Mouse (Mus musculus): ENCODE measurements at regions not wholly inside any gene's neighbourhood (a gene's known extent, or its start where the extent isn't known, plus 50 kb on each side); places are given as distances from the start of the nearest gene placed in this dataset.

DNA sequence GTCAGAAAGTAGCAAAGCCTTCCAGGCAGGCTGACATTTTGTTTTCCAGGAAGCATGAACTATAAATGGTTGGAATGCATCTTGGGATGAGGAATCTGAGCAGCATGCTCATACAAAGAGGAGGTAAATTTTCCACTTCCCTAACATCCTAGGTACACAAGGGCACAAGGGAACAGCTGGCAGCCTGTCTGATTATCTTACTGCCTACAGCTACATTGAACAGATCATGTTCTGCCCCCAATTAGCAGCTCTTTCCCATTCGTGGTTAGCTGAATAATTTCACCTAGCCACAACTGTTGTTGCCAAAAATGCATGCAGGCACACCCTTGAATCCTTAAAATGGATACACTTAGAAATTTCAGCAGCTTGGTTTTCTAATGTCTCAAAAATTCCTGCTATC lies 239.5 kb downstream of the Col12a1 start:
- no peaks in the 10 kb centered on the region for H3K9me3 ChIP-seq (replicated peaks; ENCODE audit: control insufficient read depth, low read length)
- 11% methylated on average over 1 of the region's 1 CpGs for WGBS
- no peak overlapping the region for H3K27ac ChIP-seq (replicated peaks; ENCODE audit: low read depth, low read length)
- no peak overlapping the region for H3K4me3 ChIP-seq (ENCODE audit: low read depth, low read length)
- peak; percentile 22 for DNase-seq (ENCODE audit: low spot score)
- H3K4me2 ChIP-seq (ENCODE audit: low read depth, low read length): no peak overlapping the region
- no peak for ATAC-seq (replicated peaks; ENCODE audit: insufficient number of reproducible peaks, low FRiP score, low TSS enrichment, low read depth)
- no peaks in the 10 kb centered on the region for H3K4me1 ChIP-seq (ENCODE audit: control insufficient read depth, insufficient read depth, low read length)
- no peaks in the 10 kb centered on the region for H3K36me3 ChIP-seq (replicated peaks; ENCODE audit: control insufficient read depth, insufficient read depth, low read depth, low read length)
- H3K27me3 ChIP-seq (ENCODE audit: control insufficient read depth, insufficient read depth, low read length): no peaks in the 10 kb centered on the region
- H3K9ac ChIP-seq (replicated peaks; ENCODE audit: low read length): no peak overlapping the region

DNA sequence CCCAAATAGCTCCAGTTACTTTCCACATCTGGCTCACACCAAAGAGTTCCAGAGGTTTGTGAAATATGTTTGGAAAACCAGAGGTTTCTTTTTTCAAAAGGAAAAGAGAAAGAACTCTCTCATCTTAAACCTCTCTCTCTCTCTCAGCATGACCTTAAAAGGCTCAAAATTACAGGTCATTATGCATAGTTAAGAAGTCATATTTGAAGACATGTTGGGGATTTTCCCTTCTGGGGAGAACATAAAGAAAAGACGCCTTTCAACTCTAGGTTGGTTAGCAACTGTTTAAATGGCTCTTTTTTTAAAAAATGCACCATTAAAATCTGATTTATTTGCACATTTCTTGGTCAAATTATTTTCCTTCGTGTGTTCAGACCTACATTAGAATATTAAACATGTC lies 218.4 kb downstream of the Col12a1 start:
- Histone ChIP-seq H3K9ac (replicated peaks; ENCODE audit: low read length) (no peak overlapping the region), H3K4me3 (ENCODE audit: low read depth, low read length) (no peak overlapping the region), H3K9me3 (replicated peaks; ENCODE audit: control insufficient read depth, low read length) (no peaks in the 10 kb centered on the region), H3K27me3 (ENCODE audit: control insufficient read depth, insufficient read depth, low read length) (no peaks in the 10 kb centered on the region), H3K36me3 (replicated peaks; ENCODE audit: control insufficient read depth, insufficient read depth, low read depth, low read length) (no peaks in the 10 kb centered on the region), H3K27ac (replicated peaks; ENCODE audit: low read depth, low read length) (no peak overlapping the region), H3K4me2 (ENCODE audit: low read depth, low read length) (no peak overlapping the region), H3K4me1 (ENCODE audit: control insufficient read depth, insufficient read depth, low read length) (no peaks in the 10 kb centered on the region)
- WGBS: 63% methylated on average over 2 of the region's 2 CpGs
- no peak for DNase-seq (ENCODE audit: low spot score)
- ATAC-seq (replicated peaks; ENCODE audit: insufficient number of reproducible peaks, low FRiP score, low TSS enrichment, low read depth): no peak

DNA sequence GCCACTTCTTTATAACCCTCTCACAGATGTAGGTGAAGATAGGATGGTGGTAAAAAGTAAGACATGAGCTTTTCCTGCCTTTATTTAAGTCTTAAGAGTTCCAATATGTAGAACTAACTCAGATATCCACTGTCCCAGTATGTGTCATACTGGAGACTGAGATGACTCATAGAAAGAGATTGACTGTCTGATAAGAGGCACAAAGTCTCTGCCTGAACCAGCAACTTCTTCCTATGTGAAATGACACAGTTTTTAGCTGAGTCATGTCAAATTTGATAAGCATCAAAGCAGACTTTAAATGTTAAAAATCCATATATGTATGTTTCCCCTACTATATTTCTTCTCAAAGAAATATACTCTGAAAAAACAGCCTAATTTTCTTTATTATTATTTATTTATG lies 216.6 kb downstream of the Col12a1 start:
- no peak overlapping the region for H3K4me2 ChIP-seq (ENCODE audit: low read depth, low read length)
- no peak for DNase-seq (ENCODE audit: low spot score)
- ATAC-seq (replicated peaks; ENCODE audit: insufficient number of reproducible peaks, low FRiP score, low TSS enrichment, low read depth): no peak
- H3K9me3 ChIP-seq (replicated peaks; ENCODE audit: control insufficient read depth, low read length): no peaks in the 10 kb centered on the region
- no peaks in the 10 kb centered on the region for H3K4me1 ChIP-seq (ENCODE audit: control insufficient read depth, insufficient read depth, low read length)
- H3K27me3 ChIP-seq (ENCODE audit: control insufficient read depth, insufficient read depth, low read length): no peaks in the 10 kb centered on the region
- no peak overlapping the region for H3K4me3 ChIP-seq (ENCODE audit: low read depth, low read length)
- no peak overlapping the region for H3K9ac ChIP-seq (replicated peaks; ENCODE audit: low read length)
- H3K36me3 ChIP-seq (replicated peaks; ENCODE audit: control insufficient read depth, insufficient read depth, low read depth, low read length): no peaks in the 10 kb centered on the region
- no peak overlapping the region for H3K27ac ChIP-seq (replicated peaks; ENCODE audit: low read depth, low read length)

DNA sequence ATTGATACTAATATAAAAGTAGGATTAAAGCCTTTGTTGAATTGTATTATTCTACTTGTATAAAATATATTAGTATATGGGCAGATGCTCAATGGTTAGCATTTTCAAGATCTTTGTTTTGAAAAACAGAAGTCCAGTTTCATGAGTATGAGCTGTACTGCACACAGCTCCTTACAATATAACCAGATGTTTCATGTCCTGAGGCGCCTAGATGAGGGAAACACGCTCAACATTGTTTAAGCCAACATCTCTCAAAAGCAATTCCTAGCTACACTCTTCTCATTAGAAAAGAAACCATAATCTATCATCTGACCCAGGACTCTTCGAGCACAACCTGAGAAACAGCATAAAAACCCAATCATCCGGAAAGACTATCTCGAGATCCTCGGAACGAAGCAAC lies 202.2 kb downstream of the Col12a1 start:
- Histone ChIP-seq H3K27ac (replicated peaks; ENCODE audit: low read depth, low read length) (no peak overlapping the region), H3K9me3 (replicated peaks; ENCODE audit: control insufficient read depth, low read length) (no peaks in the 10 kb centered on the region), H3K27me3 (ENCODE audit: control insufficient read depth, insufficient read depth, low read length) (no peaks in the 10 kb centered on the region), H3K4me3 (ENCODE audit: low read depth, low read length) (no peak overlapping the region), H3K9ac (replicated peaks; ENCODE audit: low read length) (no peak overlapping the region), H3K36me3 (replicated peaks; ENCODE audit: control insufficient read depth, insufficient read depth, low read depth, low read length) (no peaks in the 10 kb centered on the region), H3K4me1 (ENCODE audit: control insufficient read depth, insufficient read depth, low read length) (no peaks in the 10 kb centered on the region), H3K4me2 (ENCODE audit: low read depth, low read length) (no peak overlapping the region)
- no peak for ATAC-seq (replicated peaks; ENCODE audit: insufficient number of reproducible peaks, low FRiP score, low TSS enrichment, low read depth)
- WGBS: 85% methylated on average over 7 of the region's 7 CpGs
- no peak for DNase-seq (ENCODE audit: low spot score)

DNA sequence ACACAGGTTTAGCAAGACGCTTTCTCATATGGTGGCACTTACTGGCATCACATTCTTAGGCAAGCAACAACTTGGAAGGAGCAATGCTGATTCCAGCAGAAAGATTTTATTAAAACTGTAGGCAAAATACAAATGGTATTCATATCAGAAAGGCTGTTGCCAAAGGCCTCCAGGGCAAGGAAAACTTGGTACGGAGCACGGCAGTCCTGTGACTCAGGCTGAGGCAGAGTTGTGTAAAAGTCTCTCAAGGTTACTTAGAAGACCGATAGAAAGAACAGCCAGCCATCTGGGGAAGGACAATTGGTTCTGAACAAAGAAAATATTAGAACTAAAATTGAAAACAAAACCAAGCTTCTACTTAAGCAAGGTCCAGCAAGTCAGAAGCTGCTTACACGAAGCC lies 201.2 kb downstream of the Col12a1 start:
- ATAC-seq (replicated peaks; ENCODE audit: insufficient number of reproducible peaks, low FRiP score, low TSS enrichment, low read depth): no peak
- 80% methylated on average over 5 of the region's 5 CpGs for WGBS

DNA sequence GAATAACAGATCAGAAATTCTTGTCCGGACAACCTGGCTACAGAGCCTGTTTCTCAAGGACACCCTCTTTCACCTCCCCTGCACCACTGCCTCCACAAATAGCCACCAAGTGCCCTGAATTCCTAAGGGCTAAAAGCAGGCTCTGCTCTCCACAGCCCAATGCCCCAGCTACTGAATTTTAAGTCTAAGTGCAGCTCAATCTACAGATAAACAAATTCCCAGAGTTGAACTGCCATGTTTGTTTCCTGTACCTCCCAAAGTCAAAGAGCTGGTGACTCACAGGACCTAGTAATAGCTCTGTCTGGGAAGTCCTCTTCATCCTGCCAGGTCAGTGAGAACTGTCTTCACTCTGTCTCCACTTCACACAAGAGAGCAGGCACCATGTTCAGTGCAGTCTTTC lies 200.0 kb downstream of the Col12a1 start:
- DNase-seq (ENCODE audit: low spot score) (no peak), ATAC-seq (replicated peaks; ENCODE audit: insufficient number of reproducible peaks, low FRiP score, low TSS enrichment, low read depth) (no peak)
- Histone ChIP-seq H3K9ac (replicated peaks; ENCODE audit: low read length) (no peak overlapping the region), H3K4me3 (ENCODE audit: low read depth, low read length) (no peak overlapping the region), H3K27ac (replicated peaks; ENCODE audit: low read depth, low read length) (no peak overlapping the region), H3K4me2 (ENCODE audit: low read depth, low read length) (no peak overlapping the region), H3K27me3 (ENCODE audit: control insufficient read depth, insufficient read depth, low read length) (no peaks in the 10 kb centered on the region), H3K9me3 (replicated peaks; ENCODE audit: control insufficient read depth, low read length) (no peaks in the 10 kb centered on the region), H3K4me1 (ENCODE audit: control insufficient read depth, insufficient read depth, low read length) (no peaks in the 10 kb centered on the region), H3K36me3 (replicated peaks; ENCODE audit: control insufficient read depth, insufficient read depth, low read depth, low read length) (no peaks in the 10 kb centered on the region)
- WGBS: 78% methylated on average over 1 of the region's 1 CpGs

More for the DNA sequence above, 201.2 kb downstream of the Col12a1 start:
- Histone ChIP-seq H3K27me3 (ENCODE audit: control insufficient read depth, insufficient read depth, low read length) (no peaks in the 10 kb centered on the region), H3K9ac (replicated peaks; ENCODE audit: low read length) (no peak overlapping the region), H3K4me2 (ENCODE audit: low read depth, low read length) (no peak overlapping the region), H3K4me3 (ENCODE audit: low read depth, low read length) (no peak overlapping the region), H3K27ac (replicated peaks; ENCODE audit: low read depth, low read length) (no peak overlapping the region), H3K36me3 (replicated peaks; ENCODE audit: control insufficient read depth, insufficient read depth, low read depth, low read length) (no peaks in the 10 kb centered on the region), H3K9me3 (replicated peaks; ENCODE audit: control insufficient read depth, low read length) (no peaks in the 10 kb centered on the region), H3K4me1 (ENCODE audit: control insufficient read depth, insufficient read depth, low read length) (no peaks in the 10 kb centered on the region)
- DNase-seq (ENCODE audit: low spot score): no peak

DNA sequence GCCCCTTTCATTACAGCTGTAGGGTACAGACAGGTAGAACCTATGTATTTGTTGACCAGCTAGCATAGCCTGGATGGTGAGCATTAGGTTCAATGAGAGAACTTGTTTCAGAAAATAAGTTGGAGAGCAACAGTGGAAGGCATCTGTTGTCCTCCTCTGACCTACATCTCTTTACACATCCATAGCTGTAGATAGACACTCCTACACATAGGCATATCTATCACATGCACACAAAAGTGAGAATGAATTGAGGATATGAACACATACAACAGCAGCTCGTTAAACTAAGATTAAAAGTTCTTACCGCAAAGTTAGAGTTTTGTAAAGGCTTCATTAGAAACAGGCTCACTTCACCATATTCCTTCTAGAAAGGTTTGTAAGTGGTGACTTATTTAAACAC lies 198.1 kb downstream of the Col12a1 start:
- DNase-seq (ENCODE audit: low spot score) (no peak), ATAC-seq (replicated peaks; ENCODE audit: insufficient number of reproducible peaks, low FRiP score, low TSS enrichment, low read depth) (no peak)
- Histone ChIP-seq H3K36me3 (replicated peaks; ENCODE audit: control insufficient read depth, insufficient read depth, low read depth, low read length) (no peaks in the 10 kb centered on the region), H3K4me1 (ENCODE audit: control insufficient read depth, insufficient read depth, low read length) (no peaks in the 10 kb centered on the region), H3K4me3 (ENCODE audit: low read depth, low read length) (no peak overlapping the region), H3K4me2 (ENCODE audit: low read depth, low read length) (no peak overlapping the region), H3K27ac (replicated peaks; ENCODE audit: low read depth, low read length) (no peak overlapping the region), H3K27me3 (ENCODE audit: control insufficient read depth, insufficient read depth, low read length) (no peaks in the 10 kb centered on the region), H3K9me3 (replicated peaks; ENCODE audit: control insufficient read depth, low read length) (no peaks in the 10 kb centered on the region), H3K9ac (replicated peaks; ENCODE audit: low read length) (no peak overlapping the region)
- 92% methylated on average over 2 of the region's 2 CpGs for WGBS

DNA sequence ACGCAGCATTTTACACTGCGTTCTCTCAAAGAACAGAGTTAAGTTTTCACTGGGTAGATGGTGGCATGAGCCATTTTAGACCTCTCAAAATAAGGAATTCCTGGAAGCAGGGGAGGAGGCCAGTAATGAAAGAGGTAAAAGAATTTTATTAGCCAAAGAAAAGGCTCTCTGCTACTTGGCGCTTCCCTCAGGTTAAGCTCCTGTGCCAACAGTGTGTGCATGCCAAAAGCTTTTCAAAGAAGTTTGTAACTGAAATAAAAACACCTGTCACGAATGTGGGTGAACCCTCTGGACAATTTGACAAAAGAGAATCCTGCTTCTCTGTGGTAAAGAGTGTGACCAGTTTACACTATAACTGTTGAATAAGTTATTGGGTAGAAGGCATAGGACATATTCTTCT lies 195.6 kb downstream of the Col12a1 start:
- no peaks in the 10 kb centered on the region; the same call in 1 of the 2 replicates for H3K4me1 ChIP-seq (ENCODE audit: control insufficient read depth, insufficient read depth, low read length)
- no peak overlapping the region for H3K4me2 ChIP-seq (ENCODE audit: low read depth, low read length)
- no peak overlapping the region for H3K27ac ChIP-seq (replicated peaks; ENCODE audit: low read depth, low read length)
- no peaks in the 10 kb centered on the region for H3K36me3 ChIP-seq (replicated peaks; ENCODE audit: control insufficient read depth, insufficient read depth, low read depth, low read length)
- H3K9ac ChIP-seq (replicated peaks; ENCODE audit: low read length): no peak overlapping the region
- no peak overlapping the region for H3K4me3 ChIP-seq (ENCODE audit: low read depth, low read length)
- no peaks in the 10 kb centered on the region for H3K27me3 ChIP-seq (ENCODE audit: control insufficient read depth, insufficient read depth, low read length)
- 90% methylated on average over 4 of the region's 4 CpGs for WGBS
- no peaks in the 10 kb centered on the region for H3K9me3 ChIP-seq (replicated peaks; ENCODE audit: control insufficient read depth, low read length)
- no peak for DNase-seq (ENCODE audit: low spot score)
- no peak for ATAC-seq (replicated peaks; ENCODE audit: insufficient number of reproducible peaks, low FRiP score, low TSS enrichment, low read depth)

DNA sequence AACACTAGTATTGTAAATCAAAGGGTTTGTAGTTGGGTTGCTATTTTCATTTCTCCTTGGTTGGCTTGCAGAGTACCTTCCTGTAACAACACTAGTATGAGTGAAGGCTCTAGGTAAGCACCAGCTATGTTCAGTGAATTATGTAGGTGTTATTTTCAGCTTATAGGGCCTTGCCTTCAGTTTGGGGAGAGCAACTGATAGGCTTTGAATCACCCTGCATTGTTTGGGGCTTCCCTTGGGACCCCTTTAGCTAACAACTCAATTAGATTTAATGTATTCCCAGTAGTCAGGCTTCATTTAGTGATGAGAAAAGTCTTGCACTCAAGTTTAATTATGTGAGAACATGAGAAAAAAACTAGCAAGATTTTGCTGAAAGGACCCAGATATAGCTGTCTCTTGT lies 193.6 kb downstream of the Col12a1 start:
- Histone ChIP-seq H3K9me3 (replicated peaks; ENCODE audit: control insufficient read depth, low read length) (no peaks in the 10 kb centered on the region), H3K27ac (replicated peaks; ENCODE audit: low read depth, low read length) (no peak overlapping the region), H3K9ac (replicated peaks; ENCODE audit: low read length) (no peak overlapping the region), H3K4me3 (ENCODE audit: low read depth, low read length) (no peak overlapping the region), H3K27me3 (ENCODE audit: control insufficient read depth, insufficient read depth, low read length) (no peaks in the 10 kb centered on the region), H3K4me1 (ENCODE audit: control insufficient read depth, insufficient read depth, low read length) (no peaks in the 10 kb centered on the region; the same call in 1 of the 2 replicates), H3K4me2 (ENCODE audit: low read depth, low read length) (no peak overlapping the region), H3K36me3 (replicated peaks; ENCODE audit: control insufficient read depth, insufficient read depth, low read depth, low read length) (no peaks in the 10 kb centered on the region)
- ATAC-seq (replicated peaks; ENCODE audit: insufficient number of reproducible peaks, low FRiP score, low TSS enrichment, low read depth) (no peak), DNase-seq (ENCODE audit: low spot score) (no peak)

All from embryonic facial prominence, embryonic 11.5 days (tissue).